In the genomic region with DNA sequence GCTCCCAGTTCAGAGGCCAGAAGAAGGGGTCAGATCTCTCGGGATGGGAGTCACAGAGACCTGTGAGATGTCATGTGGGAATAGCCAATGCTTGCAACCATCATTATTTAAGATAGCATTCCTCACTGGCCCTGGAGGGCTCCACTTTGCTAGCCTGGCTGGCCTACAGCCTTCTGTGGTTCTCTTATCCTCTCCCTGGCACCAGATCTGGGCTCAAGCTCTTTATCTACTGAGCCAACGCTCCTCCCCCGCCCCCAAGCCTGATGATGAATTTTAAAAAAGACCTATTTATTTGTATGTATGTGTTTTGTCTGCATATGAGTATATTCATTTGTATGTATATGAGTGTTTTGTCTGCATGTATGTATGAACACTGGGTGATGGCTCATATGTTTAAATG, we compare ENCODE assay signal across 1 mouse cellular context.
TF ChIP-seq lines count a peak whose summit lies in the region.

No protein-coding gene starts in this region.

TF ChIP-seq in MEL, 35 proteins besides CTCF, POLR2A, EP300 and RAD21 (continued from another document):
- TF ChIP-seq GATA1 (IDR thresholded peaks at IDR 0.05; ENCODE audit: low read depth, low read length) = peak; percentile 57; the same call in 1 of the 2 replicates
- 0 out of 2 replicates have a peak, but pooled peaks have one; percentile 1 for TF ChIP-seq ELF1 (IDR thresholded peaks at IDR 0.05; ENCODE audit: low read depth, low read length)
- 0 out of 2 replicates have a peak, but pooled peaks have one; percentile 0 for TF ChIP-seq MAX (IDR thresholded peaks at IDR 0.05; ENCODE audit: low read length)
- TF ChIP-seq TCF12 (IDR thresholded peaks at IDR 0.05; ENCODE audit: low read depth, low read length) = peak; percentile 67
- TF ChIP-seq UBTF (IDR thresholded peaks at IDR 0.05; ENCODE audit: borderline replicate concordance, insufficient read depth, low read depth, low read length) = no peak
- TF ChIP-seq TBP (IDR thresholded peaks at IDR 0.05; ENCODE audit: low read depth, low read length) = no peak
- TF ChIP-seq MAZ (IDR thresholded peaks at IDR 0.05; ENCODE audit: low read depth, low read length) = no peak
- TF ChIP-seq USF2 (IDR thresholded peaks at IDR 0.05; ENCODE audit: borderline replicate concordance in 1 of 2, insufficient read depth in 1 of 2, low read depth in 1 of 2, low read length in 2 of 2) = no peak
- 0 out of 2 replicates have a peak, but pooled peaks have one; percentile 21 for TF ChIP-seq RCOR1 (IDR thresholded peaks at IDR 0.05; ENCODE audit: low read depth, low read length)
- TF ChIP-seq E2F4 (IDR thresholded peaks at IDR 0.05; ENCODE audit: borderline replicate concordance, low read depth, low read length) = no peak
- no peak for TF ChIP-seq MEF2A (IDR thresholded peaks at IDR 0.05; ENCODE audit: extremely low read depth, insufficient replicate concordance, low read depth, low read length, poor library complexity, severe bottlenecking)
- peak; percentile 56; the same call in 1 of the 2 replicates for TF ChIP-seq ETS1 (IDR thresholded peaks at IDR 0.05; ENCODE audit: low read depth, low read length)
- TF ChIP-seq ZNF384 (IDR thresholded peaks at IDR 0.05; ENCODE audit: low read depth, low read length) = no peak
